Mouse (Mus musculus) urinary bladder, adult 2 months (tissue): Measurements from ENCODE around the gene Grk3. TPM values are rescaled to one million over a fixed set of nuclear protein-coding genes. Genes with fewer than 3 reads are reported as not detected.

Experiments used
- DNase-seq: peaks from one replicate; pipeline ENCODE4 v3.0.0; 2022; ENCODE audit warnings: low spot score
- polyA plus RNA-seq: library from polyadenylated mRNA; depleted of rRNA; stranded (reverse); fragments of >200 nt; gene quantifications from 2 replicates; pipeline ENCODE4 v1.2.3, GENCODE M21; 2012

Gene Grk3
- polyA plus RNA-seq, 1 experiment: 5.9 TPM

DNA sequence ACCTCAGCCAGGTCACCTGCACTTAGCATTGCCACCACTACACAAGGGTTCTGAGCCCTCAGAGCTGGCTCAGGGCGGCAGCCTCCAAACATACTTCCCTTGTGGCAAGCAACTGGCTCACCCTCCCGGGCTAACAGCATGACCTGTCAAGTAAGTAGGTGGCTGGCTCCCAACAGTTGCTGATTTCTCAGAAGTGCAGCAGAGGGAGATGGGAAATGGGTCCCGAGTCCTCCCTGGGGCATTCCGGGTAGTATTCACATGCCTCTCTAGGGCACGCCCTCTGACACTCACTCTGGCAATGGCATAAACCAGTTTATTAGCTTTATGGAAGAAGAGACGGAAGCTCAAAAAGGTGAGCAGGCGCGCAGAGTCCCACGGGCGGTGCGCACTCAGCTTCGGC lies 74.6 kb downstream of the Grk3 start:
- no peak for DNase-seq

DNA sequence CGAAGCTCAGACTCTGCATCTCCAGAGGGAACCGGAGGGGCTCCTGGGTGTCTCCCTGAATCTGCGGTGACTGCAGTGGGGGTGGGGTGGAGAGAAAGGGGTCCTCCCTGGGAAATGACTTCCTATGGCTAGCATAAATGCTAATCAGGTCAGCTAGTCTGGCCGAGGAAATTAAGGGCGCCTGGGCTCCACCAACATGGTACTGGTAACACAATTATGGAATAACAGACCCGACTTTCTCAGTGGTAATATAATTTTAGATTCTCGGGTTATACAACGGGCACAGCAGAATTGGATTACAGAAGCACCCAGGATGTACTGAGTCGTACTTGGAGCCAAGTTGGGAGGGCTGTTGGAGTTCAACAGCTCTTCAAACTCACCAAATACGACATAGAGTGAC lies 79.0 kb downstream of the Grk3 start:
- no peak for DNase-seq

DNA sequence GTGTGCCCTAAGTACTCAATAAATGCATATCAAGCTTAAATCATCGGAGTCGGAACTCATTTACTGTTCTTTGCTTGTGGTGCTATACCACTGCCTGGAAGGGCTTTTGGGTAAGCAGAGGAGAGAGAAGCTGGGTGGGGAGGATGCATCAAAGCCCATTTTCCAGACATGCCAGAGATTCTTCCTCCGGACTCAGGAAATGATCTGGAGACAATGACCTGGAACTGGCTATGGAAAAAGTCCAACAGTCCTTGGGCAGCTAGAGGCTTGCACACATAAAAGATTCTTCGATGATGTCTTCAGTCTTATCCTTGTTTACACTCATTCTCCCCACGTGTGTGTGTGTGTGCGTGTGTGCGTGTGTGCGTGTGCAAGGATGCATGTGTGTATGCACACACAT lies 80.2 kb downstream of the Grk3 start:
- DNase-seq: no peak

DNA sequence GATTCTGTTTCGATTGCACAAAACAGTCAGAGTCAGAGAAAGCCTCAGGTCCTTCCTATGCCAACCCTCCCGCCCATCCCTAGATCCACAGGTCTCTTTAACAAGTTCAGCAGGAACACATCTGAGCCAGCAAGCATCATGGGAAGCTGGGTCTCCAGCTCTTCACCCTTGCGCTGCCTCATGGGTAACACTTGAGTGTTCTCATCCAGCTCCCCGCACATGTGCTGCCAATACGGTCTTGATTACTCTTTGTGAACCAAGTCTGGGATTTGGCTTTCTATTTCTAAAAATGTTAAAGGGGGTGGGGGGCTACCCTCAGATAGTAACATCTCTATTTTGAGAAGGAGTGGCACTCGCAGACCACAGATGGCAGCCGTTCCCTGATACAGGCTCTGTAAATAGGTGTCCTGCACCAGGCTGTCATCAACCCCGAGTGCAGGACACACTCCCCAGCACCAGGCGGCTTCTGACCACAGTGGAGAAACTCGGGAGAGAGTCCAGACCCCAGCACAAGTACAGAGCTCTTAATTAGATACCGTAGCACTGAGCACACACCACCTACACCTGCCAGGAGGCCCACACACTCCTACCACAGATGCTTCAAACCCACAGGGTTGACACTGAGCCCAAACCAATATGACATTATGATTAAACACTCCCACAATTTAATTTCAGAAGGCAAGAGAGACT lies 82.6 kb downstream of the Grk3 start:
- DNase-seq: no peak

DNA sequence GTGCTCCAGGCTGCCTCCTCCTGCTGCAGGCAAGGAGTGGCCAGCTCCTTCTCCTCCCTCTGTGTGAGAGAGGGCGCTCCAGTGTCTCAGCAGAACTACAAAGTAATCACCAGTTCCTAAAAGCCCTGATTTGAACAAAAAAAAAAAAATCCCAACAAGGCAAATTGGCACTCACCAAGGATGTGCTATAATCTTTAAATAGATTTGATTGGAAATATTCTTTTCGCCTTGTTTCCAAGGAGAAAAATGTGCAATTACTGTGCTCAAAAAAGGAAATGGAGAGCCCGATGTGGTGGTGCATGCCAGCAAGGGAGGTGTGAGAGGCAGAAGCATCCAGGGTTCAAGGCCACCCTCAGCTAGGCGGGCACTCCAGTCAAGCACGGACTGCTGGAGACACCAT lies 83.7 kb downstream of the Grk3 start:
- DNase-seq: no peak

DNA sequence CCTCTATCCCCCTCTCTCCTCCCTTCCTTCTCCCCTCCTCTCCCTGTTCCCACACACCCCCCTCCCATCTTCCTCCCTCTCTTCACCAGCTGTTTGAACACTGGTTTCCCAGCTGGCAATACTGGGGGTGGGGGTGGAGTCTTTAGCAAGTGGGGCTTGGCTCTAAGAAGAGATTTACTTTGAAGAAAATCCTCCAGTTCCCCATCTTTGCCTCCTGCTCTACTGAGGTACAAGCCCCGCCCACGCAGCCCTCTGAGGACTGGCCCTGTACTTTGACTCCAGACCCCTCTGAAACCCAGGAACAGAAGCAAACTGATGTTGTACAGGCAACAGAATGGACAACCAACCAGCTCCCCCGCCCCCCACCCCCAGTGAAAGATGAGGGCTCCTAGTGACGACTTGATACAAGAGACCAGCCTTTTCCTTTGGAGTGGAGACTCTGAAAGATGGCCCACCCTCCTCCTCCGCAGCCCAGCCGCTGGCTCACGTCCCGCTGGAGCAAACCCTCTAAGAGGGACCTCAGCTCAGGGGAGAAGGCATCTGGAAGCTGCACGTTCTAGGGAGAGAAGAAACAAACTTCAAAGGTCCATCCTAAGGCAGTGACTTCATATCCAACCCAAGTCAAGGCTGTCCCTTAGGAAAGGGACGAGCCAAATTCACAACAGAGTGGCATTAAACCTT lies 87.2 kb downstream of the Grk3 start:
- no peak for DNase-seq

DNA sequence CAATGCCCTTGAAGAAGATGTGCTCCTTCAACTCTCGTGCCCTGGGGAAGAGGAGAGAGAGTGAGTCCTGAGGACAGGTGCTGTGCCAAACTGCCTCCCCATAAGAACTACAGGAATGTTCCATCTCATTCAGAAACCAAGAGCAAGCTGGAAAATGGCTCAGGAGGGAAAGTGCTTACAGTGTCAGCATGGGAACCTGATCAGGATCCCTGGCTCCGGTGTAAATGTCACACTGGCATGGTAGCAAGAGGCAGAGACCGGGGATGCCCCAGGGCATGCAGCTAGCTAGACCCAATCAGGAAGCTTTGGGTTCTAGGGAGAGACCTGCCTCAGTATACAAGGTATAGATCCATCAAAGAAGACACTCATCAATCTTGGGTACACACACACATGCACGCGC lies 90.2 kb downstream of the Grk3 start:
- no peak for DNase-seq

DNA sequence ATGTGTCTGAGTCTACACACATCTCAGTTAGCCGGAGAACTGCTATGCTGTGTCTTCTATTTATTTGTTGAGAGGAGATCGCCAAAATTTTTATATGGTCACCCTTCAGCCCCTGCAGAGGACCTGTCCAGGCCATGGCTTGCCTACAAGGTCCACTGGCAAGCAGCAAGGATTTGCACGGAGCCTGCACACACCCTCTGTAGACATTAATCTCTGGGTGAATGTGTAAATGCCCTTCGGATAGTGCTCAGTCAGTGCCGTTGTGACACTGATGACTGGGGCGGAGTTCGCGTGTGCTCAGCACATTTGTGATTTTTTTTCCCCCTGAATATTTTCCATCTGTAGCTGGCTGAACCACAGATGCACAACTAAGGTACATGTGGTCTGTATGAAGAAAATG lies 90.8 kb downstream of the Grk3 start:
- no peak for DNase-seq

DNA sequence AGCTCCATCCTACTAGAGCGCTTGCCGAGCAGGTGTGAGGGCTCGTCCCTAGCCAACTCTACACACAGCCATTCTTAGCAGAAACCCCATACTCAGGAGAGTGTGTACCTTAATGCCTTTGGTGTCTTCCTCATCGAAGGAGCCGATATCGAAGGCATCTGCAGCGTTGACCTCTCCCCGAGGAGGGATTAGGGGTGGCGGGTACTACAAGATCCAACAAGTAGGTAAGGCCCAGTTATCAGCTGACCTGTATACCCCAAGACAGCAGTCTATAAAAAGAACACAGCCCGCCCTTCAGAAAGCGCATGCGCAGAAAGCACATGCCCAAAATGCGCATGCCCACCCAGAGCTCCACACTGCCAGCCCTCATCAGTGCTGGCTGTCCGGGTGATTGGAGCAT lies 91.8 kb downstream of the Grk3 start:
- no peak for DNase-seq

DNA sequence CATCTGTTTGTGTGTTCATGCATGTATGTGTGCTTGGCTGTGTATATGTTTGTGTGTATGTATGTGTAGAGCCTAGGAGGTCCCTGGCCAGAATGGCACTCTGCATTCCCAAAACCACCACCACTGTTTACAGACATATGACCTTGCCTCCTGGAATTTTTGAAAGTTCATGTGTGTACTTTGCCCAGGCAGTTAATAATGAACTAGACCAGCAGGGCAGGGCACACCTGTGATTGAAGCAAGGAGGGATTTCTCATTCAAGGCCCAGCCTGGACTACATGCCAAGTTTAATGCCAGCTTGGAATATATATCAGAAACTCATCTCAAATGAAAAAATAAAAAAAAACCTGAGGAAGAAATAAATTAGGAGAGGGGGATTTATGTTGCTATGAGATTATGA lies 93.7 kb downstream of the Grk3 start:
- DNase-seq: no peak

DNA sequence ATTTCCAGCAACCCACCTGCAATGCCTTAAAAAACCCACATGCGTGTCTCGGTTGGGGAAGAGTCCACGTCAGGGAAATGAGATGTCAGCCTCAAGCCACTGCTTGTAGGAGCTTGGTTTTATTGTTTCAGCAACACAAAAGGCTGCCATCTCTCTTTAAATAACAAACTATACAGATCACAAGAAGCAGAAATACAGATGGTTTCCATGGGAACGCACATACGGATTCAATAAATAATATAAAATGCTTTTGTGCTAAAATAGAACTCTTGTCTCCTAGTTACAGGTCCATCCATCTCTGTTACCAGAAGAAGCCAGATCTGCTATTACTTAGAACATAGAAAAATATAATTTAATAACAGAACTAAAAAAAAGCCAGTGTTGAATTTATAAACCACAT lies 105.2 kb downstream of the Grk3 start:
- no peak for DNase-seq

DNA sequence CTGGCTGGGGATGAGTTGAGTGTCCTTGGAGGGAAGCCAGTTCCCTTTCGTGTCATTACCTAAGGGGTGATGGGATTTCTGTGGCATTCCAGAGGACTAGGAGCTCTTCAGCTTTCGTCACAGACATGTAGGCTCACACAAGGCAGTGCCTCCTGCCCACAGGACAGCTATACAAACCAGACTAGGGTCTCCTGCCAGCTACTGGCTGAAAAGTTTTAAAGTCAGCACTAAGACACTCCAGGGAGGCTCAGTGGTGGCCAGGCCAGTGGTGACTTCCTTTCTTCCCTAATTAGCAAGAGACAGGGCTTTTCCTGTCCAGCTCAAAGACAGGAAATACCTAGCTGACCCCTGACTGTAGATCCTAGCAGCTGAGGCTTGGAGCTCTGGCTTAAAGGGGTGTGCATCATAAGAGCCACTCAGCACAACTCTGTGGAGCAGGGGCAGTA lies 107.4 kb downstream of the Grk3 start:
- no peak for DNase-seq

DNA sequence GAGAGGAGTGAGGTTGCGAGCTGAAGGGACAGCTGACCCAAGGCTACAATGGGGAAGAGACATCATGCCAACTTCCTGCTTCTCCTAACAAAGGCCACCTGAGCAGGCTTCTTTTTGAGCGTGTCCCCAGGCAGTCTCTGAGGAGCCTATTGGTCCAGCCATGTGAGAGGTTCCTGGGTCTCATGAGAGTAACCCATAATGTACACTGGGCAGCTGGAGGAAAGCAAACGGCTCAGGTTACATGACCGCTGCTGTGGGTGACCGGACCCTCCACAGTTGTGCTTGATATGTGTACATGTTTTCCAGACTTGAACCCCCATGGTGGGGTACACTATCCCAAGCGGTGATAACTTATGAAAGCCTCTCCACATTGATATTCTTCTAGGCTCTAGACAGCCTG lies 108.1 kb downstream of the Grk3 start:
- DNase-seq: no peak

DNA sequence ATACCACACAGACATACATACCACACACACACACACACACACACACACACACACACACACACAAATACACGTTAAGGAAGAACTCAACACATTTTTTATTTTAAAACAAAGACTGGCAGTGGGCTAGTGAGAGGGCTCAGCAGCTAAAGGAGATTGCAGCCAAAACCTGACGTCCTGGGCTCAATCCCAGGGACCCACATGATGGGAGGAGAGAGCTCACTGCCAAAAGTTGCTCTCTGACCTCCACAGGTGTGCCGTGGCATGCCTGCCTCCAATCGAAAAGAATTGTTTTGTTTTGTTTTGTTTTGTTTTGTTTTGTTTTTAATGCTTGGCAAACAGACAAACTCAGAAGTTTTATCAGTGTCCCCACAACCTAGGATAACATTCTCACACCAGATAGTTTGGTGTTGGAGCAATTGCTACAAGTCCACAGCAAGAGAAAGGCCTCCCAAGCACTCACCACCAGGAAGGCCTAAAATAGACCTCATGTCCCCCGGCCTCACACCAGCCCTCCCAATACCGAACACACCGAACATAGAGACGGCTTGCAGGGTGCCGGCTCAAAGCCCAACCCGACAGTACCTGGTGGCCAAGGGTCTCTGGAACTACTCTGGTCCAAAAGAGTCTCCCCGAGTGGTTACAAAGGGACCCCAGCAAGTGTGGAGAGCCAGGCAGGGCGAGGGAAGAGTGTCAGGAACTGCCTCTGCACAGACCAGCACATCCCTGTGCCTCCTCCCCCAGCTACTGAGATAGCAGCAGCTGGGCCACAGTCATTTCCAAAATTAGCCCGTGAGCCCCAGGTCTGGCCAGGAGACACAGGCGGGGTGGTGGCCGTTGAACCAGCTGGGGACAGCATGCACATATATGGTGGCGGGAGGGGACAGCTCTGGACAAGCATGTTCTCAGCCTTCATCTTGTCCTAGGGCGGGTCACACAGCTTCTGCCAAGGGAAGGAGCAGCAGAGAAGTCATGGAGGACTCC lies 119.6 kb downstream of the Grk3 start, which contains the start of gene Myo18b:
Gene Myo18b, minus strand, starts transcription at position 689 of the 981 bp plus-strand sequence.
- DNase-seq: no peak

DNA sequence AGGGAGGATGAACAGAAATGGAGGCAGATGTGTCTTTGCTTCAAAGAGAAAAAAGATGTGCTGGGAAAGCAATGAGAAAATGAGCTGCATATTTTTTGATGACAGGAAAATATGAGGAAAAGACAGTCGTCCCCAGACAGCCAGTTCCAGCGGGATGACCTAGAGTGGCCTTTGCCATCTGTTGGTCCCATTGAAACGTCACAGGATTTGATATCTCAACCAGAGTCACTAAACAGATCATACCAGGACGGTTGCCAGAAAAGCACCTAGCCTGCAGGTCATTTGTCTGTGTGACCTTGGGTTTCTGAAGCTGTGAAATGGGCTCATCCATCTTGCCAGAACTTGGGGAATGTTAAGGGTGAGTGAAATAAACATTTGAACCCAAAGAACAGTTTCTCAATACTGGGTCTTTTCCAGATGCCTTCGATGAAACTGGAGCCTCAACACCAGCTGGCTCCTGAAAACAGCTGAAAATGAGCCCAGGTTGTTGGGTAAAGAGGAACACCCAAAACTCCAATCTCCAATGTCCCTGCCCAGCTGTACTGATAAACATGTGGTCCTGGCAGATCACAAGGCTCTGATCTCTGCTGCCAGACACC lies 122.0 kb downstream of the Grk3 start:
- DNase-seq: no peak

DNA sequence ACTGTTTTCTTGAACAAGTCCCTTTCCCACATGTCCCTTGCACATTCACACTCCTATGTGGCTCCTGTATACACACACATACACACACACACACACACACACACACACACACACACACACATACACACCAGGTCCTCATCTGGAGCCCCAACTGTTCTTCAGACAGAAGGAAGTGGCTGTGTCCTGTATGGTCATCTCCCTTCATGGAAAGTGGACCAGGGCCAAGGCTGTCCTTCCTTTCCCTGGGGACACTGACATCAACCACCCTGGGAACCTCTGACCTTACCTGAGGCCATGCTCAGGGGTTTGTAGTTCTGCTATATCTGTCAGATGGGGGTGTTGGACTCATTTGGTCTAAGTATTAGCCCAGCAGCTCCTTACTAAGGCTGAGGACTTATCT lies 123.2 kb downstream of the Grk3 start:
- DNase-seq: no peak

DNA sequence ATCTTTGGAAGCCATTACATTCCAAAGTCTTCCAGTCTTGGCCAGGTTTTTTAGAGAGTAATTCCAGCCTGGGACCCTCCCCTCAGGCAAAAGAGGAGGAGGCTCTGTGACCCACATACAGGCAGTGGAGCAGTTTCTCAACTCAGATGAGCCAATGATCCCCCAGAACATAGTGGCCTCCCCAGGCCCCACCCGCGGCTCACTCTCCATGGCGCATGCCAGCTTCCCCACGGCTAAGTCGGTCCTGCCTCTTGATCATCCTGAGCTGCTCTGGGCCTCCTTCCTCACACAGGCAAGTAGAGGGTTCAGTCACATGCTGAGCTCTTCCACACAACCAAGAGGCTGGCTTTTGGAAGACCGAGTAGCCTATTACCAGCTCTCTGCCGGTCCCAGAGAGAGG lies 126.9 kb downstream of the Grk3 start:
- no peak for DNase-seq

DNA sequence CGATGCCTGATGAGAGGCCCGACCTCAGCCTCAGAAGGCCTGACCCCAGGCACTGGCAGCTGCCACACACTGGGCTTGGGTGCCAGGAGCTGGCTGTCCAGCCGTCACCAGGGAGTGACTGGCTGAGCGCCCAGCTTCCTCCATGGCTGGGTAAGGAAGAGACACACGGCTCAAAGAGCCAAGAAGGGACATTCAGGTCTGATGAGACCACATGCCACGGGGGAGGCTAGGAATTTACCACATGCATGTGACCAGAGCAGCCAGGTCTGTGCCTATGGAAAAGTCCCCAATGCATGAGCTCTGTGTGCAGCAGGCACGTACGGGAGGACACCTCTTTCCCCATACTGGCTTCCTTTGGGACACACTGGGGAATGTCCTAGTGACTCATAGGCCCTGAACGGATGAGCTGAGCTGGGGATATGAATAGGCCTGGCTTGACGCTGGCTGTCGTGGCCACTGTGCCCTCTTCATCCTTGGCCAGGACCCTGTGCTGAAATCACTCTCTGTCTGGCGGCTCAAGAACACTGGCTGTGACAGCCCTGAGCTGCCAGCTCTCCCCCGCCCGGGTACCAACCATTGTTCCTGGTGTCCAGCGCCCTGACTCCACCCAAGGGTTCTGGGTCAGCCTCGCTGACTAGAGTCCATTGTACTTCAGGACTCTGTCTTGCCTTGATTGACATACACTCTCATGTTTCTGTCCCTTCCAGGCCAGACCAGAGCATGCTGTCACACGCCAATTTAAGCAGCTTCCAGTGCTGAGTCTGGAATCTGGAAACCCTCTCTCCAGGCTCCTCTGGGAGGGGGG lies 128.7 kb downstream of the Grk3 start:
- no peak for DNase-seq

DNA sequence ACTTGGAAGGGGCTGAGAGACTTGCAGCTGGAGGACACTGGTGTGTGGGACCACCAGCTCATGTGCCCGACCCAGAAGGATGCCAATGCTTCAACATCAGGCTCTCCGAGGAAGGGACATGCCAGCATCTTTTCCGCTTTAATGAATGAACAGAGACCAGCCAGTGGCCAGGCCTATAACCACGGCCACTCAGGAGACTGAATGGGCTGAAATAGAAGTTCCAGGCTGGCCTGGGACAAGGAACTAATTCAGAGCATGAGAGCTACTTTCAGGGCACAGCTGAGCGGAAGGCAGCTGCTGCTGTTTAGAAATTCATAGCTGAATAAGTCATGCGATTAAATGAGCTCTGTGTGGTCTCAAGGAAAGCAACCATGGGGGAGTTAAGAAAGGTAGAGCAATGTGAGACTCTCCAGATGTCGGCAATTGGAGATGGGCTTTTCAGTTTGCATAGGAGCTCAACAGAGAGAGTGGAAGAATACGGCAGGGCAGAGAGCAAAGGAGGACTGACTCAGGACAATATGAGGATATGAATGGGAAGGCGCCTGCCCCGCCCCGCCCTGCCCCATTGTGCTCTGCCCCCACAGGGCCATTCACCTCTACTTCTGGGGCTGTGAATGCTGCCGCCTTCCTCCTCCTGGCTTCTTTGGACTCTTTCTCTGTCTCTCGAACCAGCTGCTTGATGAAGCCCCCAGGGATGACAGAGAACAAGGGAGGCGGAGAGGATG lies 138.0 kb downstream of the Grk3 start:
- DNase-seq: no peak

DNA sequence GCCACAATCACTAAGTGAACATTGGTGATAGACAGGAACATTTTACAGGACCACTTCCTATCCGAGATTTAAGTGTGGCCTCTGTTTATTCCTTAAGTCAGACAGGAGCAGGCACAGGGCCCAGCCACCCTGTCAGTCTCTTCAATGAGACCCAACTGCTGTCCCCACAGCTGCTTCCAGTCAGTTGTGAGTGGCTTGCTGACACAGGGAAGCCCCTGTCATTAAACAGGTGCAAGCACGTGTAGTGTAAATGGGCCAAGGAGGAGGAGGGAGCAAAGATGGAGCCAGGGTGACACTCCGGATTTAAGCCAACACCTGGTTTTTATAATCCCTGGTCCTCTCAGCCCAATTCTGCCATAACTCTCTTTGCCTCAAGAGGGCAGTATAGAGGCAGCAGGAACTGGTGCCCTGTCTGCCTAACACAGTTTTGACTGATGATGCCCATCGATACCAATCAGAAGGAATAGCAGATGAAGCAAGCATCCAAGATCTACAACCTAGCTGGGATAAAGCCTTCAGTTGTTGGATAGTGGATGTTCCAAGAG lies 138.7 kb downstream of the Grk3 start:
- DNase-seq: no peak
